Mouse (Mus musculus) splenic B cell, adult 2 months (primary cell): ENCODE measurements around the gene Anln.
"Not testable (repeated sequence)": the region's sequence is repeated elsewhere in the genome, so short reads cannot be mapped to it uniquely, and the experiment has no call there.

Experiments
- DNase-seq: peaks from one replicate; pipeline ENCODE4 v3.0.0-alpha.2; 2011; ENCODE audit warnings: low read depth, low spot score
- H3K27me3 ChIP-seq: 2 replicates; pipeline ENCODE4 v1.6.1; 2012; ENCODE audit warnings: mild to moderate bottlenecking, low read length, moderate library complexity, mixed read lengths; ENCODE audit not compliant: control insufficient read depth, poor library complexity, insufficient read depth, severe bottlenecking
- H3K36me3 ChIP-seq: 2 replicates; pipeline ENCODE4 v1.6.1; 2012; ENCODE audit warnings: mild to moderate bottlenecking, low read length, moderate library complexity, mixed read lengths; ENCODE audit not compliant: control insufficient read depth, poor library complexity, insufficient read depth, severe bottlenecking

The Anln gene

DNA sequence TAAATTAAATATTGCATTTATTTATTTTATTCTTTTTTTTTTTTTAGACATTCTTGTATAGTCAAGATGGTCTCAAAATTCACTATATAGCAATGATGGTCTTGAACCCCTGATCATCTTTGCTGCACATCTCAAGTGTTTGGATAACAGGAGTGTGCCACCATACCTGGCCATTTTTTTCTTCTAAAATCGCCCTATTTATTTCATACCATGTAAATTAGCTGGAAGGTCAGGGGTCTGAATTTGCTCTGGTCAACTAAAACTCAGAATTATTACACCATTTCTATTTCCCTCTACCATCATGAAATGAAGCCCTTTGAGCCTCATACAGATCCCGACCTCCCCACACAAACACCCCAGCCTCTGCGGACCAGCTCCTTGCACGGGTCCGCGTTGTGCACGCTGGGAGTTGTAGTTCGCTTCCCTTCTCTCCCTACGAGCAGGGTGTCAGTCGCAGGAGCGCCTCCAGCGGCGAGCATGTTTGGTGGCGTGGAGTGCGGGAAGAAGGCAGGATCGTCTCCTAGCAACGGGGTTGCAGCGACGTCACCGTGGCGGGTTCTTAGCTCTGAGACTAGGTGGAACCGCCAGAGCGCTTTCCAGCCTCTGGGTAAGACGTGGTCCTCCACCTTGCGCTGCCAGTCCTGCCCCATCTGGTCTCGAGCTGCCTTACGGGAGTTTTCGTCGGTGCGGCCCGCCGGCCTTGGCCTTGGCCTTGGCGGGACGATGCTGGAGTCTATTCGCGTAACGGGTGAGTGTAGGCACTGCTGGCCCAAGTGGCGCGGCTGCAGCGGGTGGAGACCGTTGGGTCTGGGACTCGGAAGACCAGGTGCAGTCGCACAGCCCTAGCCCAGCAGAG is 22.2 kb upstream of the Anln start, which contains the start of gene 9530077C05Rik:
TSS of gene 9530077C05Rik (plus strand) at position 512 of the 856 bp plus-strand sequence.
- Histone ChIP-seq H3K36me3 (no peaks in the 10 kb centered on the region), H3K27me3 (no peaks in the 10 kb centered on the region)
- peak; percentile 94 for DNase-seq

DNA sequence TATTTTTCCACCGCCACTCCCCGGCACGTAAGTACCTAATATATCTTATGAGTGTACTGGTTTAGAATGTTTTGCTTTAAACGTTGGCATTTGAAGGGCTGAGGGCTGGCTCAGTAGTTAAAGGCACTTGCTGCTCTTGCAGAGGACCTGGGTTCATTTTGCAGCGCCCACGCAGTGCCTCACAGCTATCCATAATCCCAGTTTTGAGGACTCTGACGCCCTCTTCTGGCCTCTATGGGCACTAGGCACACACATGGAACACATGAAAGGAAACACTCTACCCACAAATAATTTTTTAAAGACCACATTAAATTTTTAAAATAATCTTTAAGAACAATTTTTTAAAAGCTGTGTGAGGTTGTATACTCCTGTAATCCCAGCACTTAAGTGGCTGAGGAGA is 20.5 kb upstream of the Anln start:
- DNase-seq: no peak
- Histone ChIP-seq H3K27me3 (no peaks in the 10 kb centered on the region), H3K36me3 (no peaks in the 10 kb centered on the region)

DNA sequence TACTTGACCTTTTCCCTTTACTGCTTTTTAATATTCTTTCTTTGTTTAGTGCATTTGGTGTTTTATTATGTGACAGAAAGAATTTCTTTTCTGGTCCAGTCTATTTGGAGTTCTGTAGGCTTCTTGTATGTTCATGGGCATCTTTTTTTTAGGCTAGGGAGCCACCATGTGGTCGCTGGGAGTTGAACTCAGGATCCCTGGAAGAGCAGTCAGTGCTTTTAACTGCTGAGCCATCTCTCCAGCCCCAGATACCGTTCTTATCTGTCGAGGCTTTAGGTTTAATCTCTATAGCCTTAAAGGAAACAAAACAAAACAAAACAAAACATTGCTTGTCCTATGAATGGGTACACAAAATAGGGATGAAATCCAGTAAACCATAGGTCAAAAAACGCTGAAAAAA is 19.4 kb upstream of the Anln start:
- not testable (repeated sequence) for DNase-seq, H3K27me3 ChIP-seq, H3K36me3 ChIP-seq

- not testable (repeated sequence) for DNase-seq, H3K27me3 ChIP-seq, H3K36me3 ChIP-seq
Measured at GRCm38 (mm10) chr9:22407633-22408032, 18.6 kb upstream of the Anln start.

DNA sequence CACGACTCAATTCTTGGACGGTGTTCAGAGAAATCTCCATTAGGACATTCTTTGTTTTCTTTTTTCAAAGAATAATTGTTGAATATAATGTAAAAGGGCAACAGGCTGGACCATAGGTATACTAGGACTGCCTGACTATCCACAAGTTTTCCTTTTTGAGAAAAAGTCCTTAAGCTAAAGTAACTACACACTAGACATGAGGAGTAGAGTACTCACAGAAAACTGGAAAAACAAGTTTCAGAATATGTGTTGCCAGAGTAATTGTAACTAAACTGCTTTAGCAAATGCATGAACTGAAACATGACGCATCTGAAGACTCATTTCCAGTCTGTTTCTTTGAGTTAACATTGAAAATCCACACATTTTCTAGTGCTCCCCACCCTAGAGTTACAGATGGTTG is 16.4 kb upstream of the Anln start:
- no peaks in the 10 kb centered on the region for H3K36me3 ChIP-seq
- no peaks in the 10 kb centered on the region for H3K27me3 ChIP-seq
- DNase-seq: no peak

DNA sequence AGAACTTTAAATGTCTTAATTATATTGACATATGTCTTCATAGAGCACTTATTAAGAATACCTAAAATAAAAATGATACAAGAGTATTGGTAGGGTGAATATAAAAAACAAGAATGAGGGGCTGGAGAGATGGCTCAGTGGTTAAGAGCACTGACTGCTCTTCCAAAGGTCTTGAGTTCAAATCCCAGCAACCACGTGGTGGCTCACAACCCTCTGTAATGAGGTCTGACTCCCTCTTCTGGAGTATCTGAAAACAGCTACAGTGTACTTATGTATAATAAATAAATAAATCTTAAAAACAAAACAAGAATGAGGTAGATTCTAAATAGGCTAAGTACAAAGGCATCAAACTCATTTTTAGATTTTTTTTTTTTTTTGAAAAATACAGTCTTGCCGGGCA is 14.5 kb upstream of the Anln start:
- not testable (repeated sequence) for DNase-seq, H3K36me3 ChIP-seq, H3K27me3 ChIP-seq

GRCm38 (mm10) chr9:22402976-22403375 is 14.0 kb upstream of the Anln start:
- Histone ChIP-seq H3K27me3 (no peaks in the 10 kb centered on the region), H3K36me3 (no peaks in the 10 kb centered on the region)
- DNase-seq: no peak

- H3K36me3 ChIP-seq: no peaks in the 10 kb centered on the region
- no peak for DNase-seq
- H3K27me3 ChIP-seq: no peaks in the 10 kb centered on the region
Measured at GRCm38 (mm10) chr9:22402001-22402400, 13.0 kb upstream of the Anln start.

DNA sequence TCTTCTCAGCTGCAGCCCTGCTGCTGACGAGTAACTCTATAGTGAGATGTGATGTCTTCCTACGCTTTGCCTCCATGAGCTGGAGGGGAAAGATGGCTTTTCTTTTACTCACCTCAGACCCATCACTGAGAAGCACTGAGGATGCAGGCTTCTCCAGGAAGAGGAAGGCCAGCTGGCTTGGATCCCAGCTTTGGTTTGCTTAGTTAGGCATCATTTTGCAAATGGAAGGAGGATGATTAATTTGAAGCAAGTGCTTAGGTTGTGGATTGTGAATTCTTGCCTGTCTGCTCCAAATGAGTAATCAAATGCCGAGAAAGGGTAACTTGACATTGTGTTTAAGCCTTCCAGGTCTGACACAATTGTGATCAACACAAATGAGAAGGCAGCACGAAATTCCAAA is 10.0 kb upstream of the Anln start:
- Histone ChIP-seq H3K27me3 (no peaks in the 10 kb centered on the region), H3K36me3 (no peaks in the 10 kb centered on the region)
- no peak for DNase-seq

DNA sequence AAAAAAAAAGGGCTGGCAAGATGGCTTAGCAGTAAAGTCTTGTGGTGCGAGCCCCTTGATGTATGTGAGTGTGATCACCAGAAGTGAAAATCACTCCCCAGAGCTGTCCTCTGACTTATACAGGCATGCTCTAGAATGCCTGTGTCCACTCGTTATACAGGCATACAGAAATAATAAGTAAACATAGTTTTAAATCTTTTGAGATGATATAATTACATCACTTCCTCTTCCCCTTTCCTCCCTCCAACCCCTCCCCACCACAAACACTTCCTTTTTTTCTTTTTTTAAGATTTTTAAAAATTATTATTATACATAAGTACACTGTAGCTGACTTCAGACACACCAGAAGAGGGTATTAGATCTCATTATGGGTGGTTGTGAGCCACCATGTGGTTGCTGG is 5.7 kb upstream of the Anln start:
- Histone ChIP-seq H3K27me3 (no peaks in the 10 kb centered on the region), H3K36me3 (no peaks in the 10 kb centered on the region)
- DNase-seq: peak; percentile 41

DNA sequence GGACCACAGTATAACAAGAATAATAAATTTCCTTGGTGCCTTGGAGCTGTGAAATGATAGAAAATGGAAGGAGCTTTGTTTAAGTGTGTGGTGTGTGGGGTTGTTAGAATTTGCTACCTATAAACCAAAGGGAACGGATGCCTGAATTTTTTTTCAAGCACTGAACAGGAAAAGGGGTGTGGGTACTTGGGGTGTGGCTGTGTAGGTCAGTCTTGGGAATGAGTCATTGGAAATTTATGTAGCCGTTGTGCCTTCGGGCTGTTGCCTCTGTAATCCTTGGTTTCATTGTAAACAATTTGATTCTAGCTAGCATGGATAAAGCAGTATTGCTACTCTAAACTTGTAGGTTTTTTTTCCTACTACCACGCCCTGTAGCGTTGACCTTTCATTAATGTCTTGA is 1.4 kb upstream of the Anln start:
- no peak for DNase-seq
- Histone ChIP-seq H3K36me3 (no peaks in the 10 kb centered on the region; the same call in 1 of the 2 replicates), H3K27me3 (no peaks in the 10 kb centered on the region)

- no peak for DNase-seq
- H3K36me3 ChIP-seq: no peaks in the 10 kb centered on the region; the same call in 1 of the 2 replicates
- no peaks in the 10 kb centered on the region for H3K27me3 ChIP-seq
Measured at GRCm38 (mm10) chr9:22389736-22390245, 803 bp upstream of the Anln start.

DNA sequence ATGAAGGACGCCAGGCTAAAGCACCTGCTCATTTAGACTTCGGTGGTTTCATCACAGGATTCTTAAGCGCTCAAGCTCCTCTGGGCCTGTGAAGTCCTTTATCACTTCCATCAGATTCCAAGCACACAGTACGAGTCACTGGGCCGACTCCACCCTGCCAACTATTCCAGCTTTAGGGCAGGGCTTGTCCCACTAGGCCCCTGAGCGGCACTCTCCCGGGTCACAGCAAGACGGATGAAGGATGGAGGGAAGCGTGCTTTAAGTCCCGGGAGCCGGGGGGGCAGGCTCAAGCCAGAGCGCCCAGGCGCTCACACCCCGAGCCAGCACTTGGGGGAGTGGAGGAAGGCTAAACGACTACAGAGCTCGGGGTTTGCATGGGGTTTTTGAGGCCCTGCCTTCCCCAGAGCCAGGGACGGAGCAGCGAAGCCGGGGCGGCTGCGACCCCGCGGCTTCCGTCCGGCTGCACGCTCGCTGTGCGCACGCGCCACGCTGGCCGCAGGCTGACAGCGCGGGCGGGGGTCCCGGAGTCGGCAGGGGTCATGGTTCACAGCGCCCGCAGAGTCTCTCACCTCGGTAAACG is 497 bp downstream of the Anln start:
- H3K36me3 ChIP-seq: no peaks in the 10 kb centered on the region; the same call in 1 of the 2 replicates
- H3K27me3 ChIP-seq: no peaks in the 10 kb centered on the region
- DNase-seq: no peak

GRCm38 (mm10) chr9:22387901-22388300 is 1.1 kb downstream of the Anln start:
- peak; percentile 20 for DNase-seq
- Histone ChIP-seq H3K27me3 (no peaks in the 10 kb centered on the region), H3K36me3 (no peaks in the 10 kb centered on the region; the same call in 1 of the 2 replicates)

- DNase-seq: no peak
- Histone ChIP-seq H3K36me3 (no peaks in the 10 kb centered on the region; the same call in 1 of the 2 replicates), H3K27me3 (no peaks in the 10 kb centered on the region)
Measured at GRCm38 (mm10) chr9:22385890-22386289, 3.1 kb downstream of the Anln start.
